Mouse (Mus musculus) E14TG2a.4 (cell line): ENCODE data around the gene Znrf1.

ENCODE experiments used
- CTCF ChIP-seq: conservative IDR thresholded peaks from 2 replicates; pipeline ENCODE4 v1.5.1; 2014; ENCODE audit warnings: low read length
- NANOG ChIP-seq: IDR thresholded peaks from 2 replicates; pipeline ENCODE4 v1.6.1; 2014; ENCODE audit warnings: borderline replicate concordance, low read length, mixed read lengths
- POU5F1 ChIP-seq: IDR thresholded peaks from 2 replicates; pipeline ENCODE4 v1.6.1; 2014; ENCODE audit warnings: low read length, borderline replicate concordance

DNA sequence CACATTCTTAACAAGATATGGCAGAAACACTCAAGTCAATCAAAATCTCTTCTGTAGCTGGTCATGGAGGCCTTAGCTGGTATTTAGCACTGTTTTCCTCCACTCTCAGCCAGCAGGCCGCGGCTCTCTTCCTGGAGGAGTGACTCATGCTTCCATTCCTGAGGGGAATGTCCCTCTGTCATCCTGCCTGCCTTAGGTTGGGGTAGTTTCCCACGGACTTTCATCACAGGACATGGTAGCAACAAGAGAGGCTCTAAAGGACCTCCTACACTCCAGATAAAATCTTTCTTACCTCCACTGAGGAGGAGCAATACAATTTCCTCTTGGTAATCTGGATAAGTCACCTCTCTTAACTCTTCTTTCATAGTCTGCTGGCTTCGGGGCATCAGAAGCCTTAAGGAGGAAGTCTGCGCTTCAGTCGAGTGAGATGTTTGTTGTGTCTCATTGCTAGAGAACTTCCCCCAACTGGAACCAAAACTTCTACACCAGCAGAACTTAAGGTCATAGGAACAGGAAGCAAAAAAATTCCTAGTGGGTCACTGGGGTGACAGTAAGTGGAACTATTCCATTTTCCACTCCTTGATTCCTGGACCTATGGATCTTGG lies 123.0 kb downstream of the Znrf1 start:
- no peak for TF ChIP-seq CTCF
- TF ChIP-seq NANOG, result no peak
- no peak for TF ChIP-seq POU5F1
